Mouse (Mus musculus) kidney, embryonic 16.5 days (tissue): ENCODE results near the gene Psmb1. TPM values are rescaled to one million over a fixed set of nuclear protein-coding genes. Genes with fewer than 3 reads are reported as not detected.

Source experiments
- ATAC-seq: fragments of 200-750 bp; cut with Nextera tagmentation; 2 replicates; pipeline ENCODE4 v1.8.0; 2017; ENCODE audit warnings: moderate TSS enrichment; ENCODE audit not compliant: low FRiP score, low TSS enrichment
- H3K27ac ChIP-seq: fragments of 300-500 bp; sonication (generic); 2 replicates; pipeline ENCODE4 v1.5.1; 2014; ENCODE audit warnings: low read length
- H3K27me3 ChIP-seq: fragments of 300-500 bp; sonication (generic); 2 replicates; pipeline ENCODE4 v1.6.1; 2014; ENCODE audit warnings: low read length, control low read depth, mixed read lengths; ENCODE audit not compliant: insufficient read depth
- H3K36me3 ChIP-seq: fragments of 300-500 bp; sonication (generic); 2 replicates; pipeline ENCODE4 v1.6.1; 2014; ENCODE audit warnings: low read length, control low read depth, mixed read lengths; ENCODE audit not compliant: insufficient read depth
- H3K4me1 ChIP-seq: fragments of 300-500 bp; sonication (generic); 2 replicates; pipeline ENCODE4 v1.6.1; 2014; ENCODE audit warnings: low read length, control low read depth, mixed read lengths; ENCODE audit not compliant: insufficient read depth
- H3K4me2 ChIP-seq: fragments of 300-500 bp; sonication (generic); replicated peaks from 2 replicates; pipeline ENCODE4 v1.6.1; 2014; ENCODE audit warnings: low read depth, low read length
- H3K4me3 ChIP-seq: fragments of 300-500 bp; sonication (generic); 2 replicates; pipeline ENCODE4 v1.5.1; 2014; ENCODE audit warnings: mild to moderate bottlenecking, low read length
- H3K9ac ChIP-seq: fragments of 300-500 bp; sonication (generic); replicated peaks from 2 replicates; pipeline ENCODE4 v1.6.1; 2014; ENCODE audit warnings: low read length
- H3K9me3 ChIP-seq: fragments of 300-500 bp; sonication (generic); 2 replicates; pipeline ENCODE4 v1.6.1; 2016; ENCODE audit warnings: low read length, control low read depth
- WGBS: fragments of 180-500 bp; shearing (Covaris S2); extraction: QIAGEN DNeasy Blood & Tissue Kit; methylation state at CpG from one replicate; pipeline ENCODE4 v1.1.7; 2014; 5-methylcytosine and 5-hydroxymethylcytosine counted together
- polyA plus RNA-seq: library from polyadenylated mRNA; unstranded; fragments of >200 nt; fragmentation: Nextera tagmentation; extraction: Ambion mirVana; gene quantifications from 2 replicates; pipeline ENCODE4 v1.2.1, GENCODE M21; 2015

The Psmb1 gene
- polyA plus RNA-seq, 1 experiment from 2014 or later, result 270 TPM

DNA sequence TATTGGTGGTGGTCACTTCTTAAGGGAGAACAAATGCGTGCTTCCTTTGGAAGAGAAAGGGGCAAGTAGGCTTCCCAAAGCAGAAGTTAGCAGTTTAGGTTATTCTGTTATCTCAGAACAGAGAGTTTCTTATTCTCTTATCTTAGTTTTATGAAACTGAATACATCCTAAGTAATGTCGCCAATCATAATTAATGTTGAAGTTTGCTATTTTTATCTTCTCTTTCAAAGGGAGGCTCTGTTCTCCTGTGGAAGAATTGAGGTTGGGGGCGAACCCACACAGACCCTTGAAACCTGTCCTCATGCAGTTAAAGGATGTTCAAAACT is 28.2 kb upstream of the Psmb1 start:
- peak overlapping the region; percentile 80; the same call in 1 of the 2 replicates for H3K27ac ChIP-seq

DNA sequence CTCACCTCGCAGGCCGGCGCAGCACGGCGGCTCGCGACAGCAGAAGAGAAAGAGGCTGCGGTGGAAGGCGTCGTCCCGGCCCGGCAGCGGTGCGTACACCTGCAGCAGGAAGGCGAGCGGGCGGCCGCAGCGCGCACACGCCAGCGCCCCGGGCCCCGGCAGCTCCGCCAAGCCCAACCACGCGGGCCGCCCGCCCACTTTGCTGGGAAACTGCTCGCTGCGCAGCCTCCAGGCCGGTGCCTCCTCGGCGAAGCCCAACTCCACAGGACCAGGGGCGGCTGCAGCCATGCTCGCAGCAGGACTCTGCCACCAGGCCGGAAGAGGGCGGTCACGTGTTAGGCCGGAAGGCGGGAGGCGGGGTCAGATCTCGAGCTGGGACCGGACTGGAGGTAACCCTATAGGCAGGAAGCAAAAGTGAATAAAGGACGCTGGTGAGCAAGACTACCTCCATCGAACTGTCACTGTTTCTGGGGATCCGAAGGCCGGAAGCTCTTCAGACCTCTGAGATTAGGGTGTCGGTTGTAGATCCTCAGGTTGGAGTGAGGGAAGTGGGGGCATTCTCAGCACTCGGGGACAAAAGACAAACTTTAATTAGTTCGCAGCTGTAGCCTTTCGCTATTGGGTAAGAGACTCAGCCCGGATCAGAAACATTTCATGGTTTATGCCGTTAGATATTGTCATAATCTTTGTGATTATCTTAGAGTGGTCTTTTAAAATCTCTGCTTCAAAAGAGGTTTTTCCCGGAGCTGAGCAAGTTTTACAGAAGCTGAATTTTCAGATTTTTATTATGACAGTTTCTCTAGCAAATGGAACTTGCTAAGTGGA is 27.6 kb upstream of the Psmb1 start, which contains the start of gene Pdcd2:
Gene Pdcd2 (minus strand): TSS at position 316 of the 825 bp plus-strand sequence.
- Histone ChIP-seq H3K4me1 (peaks cover 7% of the 10 kb centered on the region; the same call in 1 of the 2 replicates), H3K4me3 (peak within 1 kb of the TSS; percentile 79), H3K4me2 (peak within 1 kb of the TSS; percentile 75), H3K36me3 (peaks cover 18% of the 10 kb centered on the region), H3K27me3 (no peaks in the 10 kb centered on the region), H3K9me3 (no peaks in the 10 kb centered on the region), H3K9ac (peak within 1 kb of the TSS; percentile 84), H3K27ac (peak within 1 kb of the TSS; percentile 80)
- ATAC-seq, result peak; percentile 100
- WGBS, result 1% methylated on average over 52 of the region's 55 CpGs

More for the DNA sequence above, 28.2 kb upstream of the Psmb1 start:
- H3K4me1 ChIP-seq, result peaks cover 7% of the 10 kb centered on the region; the same call in 1 of the 2 replicates
- no peak for ATAC-seq
- H3K4me2 ChIP-seq, result peak overlapping the region; percentile 75
- 59% methylated on average over 3 of the region's 3 CpGs for WGBS
- no peaks in the 10 kb centered on the region for H3K9me3 ChIP-seq
- H3K27me3 ChIP-seq, result no peaks in the 10 kb centered on the region
- H3K36me3 ChIP-seq, result peaks cover 15% of the 10 kb centered on the region
- peak overlapping the region; percentile 84 for H3K9ac ChIP-seq
- H3K4me3 ChIP-seq, result peak overlapping the region; percentile 79

DNA sequence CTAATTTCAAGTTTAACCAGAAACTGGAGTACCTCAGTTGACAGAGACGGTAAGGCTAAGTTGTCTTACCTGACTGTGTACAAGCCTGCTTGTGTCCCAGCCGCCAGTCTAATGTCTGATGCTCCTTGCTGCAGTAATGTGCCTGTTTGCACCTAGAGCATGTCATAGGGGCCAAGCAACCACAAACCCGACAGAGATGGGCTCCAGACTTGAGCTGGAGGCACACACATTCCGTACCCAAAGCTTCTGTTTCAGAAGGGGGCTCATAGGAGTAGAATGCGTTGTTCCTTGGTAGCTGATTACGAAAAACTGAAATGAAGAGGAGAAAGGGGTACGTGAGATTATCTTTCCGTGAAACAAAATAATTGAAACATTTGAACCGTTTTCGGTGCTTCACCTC is 26.8 kb upstream of the Psmb1 start:
- 13% methylated on average over 10 of the region's 10 CpGs for WGBS
- no peak for ATAC-seq
- no peaks in the 10 kb centered on the region for H3K27me3 ChIP-seq
- no peaks in the 10 kb centered on the region for H3K9me3 ChIP-seq
- peak overlapping the region; percentile 75 for H3K4me2 ChIP-seq
- H3K36me3 ChIP-seq, result peaks cover 25% of the 10 kb centered on the region
- peaks cover 7% of the 10 kb centered on the region; the same call in 1 of the 2 replicates for H3K4me1 ChIP-seq
- H3K9ac ChIP-seq, result peak overlapping the region; percentile 84
- H3K4me3 ChIP-seq, result peak overlapping the region; percentile 79
- H3K27ac ChIP-seq, result no peak overlapping the region; the same call in 1 of the 2 replicates

DNA sequence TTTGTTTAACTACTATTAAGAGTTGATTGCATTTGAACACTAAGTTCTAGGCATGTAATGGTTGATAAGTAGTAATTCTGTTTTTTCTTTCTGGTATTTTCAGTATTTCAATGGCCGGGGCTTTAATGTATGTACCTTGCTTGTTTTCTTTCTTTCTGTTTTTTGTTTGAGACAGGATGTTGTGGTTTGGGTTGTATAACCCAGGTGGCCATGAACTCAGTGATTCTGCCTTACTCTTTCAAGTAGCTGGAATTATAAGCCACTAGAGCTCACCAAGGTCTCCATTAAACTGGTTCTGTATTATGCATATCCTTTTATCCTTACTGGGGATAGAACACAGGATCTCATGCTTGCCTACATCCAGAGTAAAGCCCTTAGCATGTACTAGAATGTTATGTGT is 19.2 kb upstream of the Psmb1 start:
- H3K9me3 ChIP-seq, result no peaks in the 10 kb centered on the region
- H3K9ac ChIP-seq, result no peak overlapping the region
- peaks cover 68% of the 10 kb centered on the region for H3K36me3 ChIP-seq
- 93% methylated on average over 1 of the region's 1 CpGs for WGBS
- no peak overlapping the region for H3K4me3 ChIP-seq
- no peak overlapping the region for H3K4me2 ChIP-seq
- H3K27ac ChIP-seq, result no peak overlapping the region
- H3K27me3 ChIP-seq, result no peaks in the 10 kb centered on the region
- ATAC-seq, result no peak
- H3K4me1 ChIP-seq, result no peaks in the 10 kb centered on the region

DNA sequence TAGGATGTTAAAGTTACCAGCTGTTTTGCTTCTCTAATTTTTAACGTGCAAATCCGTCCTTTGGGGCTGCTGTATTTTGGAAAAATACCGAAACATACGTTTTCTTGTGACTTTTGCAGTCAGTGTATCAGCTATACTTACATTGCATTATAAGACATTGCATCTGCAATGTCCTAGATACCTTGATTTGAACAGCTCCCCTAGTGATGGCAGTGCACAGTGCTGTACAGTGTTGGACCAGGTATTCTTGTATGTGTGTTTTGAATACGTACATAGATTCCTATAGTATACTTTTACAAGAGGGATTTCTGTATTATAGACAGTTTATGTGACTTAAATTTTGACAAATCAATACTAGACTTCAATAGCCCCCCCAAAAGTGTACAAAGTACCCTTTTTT is 18.6 kb upstream of the Psmb1 start:
- H3K27ac ChIP-seq, result no peak overlapping the region

DNA sequence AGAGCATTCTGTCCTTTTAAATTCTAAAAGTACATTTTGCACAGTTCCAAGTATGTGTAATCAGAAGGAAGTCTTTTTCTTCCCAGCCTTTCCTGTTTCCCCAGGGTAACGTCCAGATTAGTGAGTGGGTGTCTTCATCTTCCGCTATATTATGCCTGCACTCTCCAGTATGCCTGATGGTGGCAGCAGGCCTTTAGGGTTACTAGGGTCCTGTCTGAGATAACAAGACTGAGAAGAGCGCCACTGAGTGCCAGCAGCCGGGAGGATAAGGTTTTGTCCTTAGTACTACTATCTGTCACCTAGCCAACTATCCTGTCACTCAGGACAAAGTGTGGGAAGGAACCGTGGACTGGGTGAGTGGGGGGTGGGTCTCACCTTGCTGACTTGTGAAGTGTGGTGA is 18.2 kb upstream of the Psmb1 start:
- Histone ChIP-seq H3K36me3 (peaks cover 74% of the 10 kb centered on the region), H3K27me3 (no peaks in the 10 kb centered on the region), H3K9me3 (no peaks in the 10 kb centered on the region), H3K4me3 (no peak overlapping the region), H3K4me2 (no peak overlapping the region), H3K4me1 (no peaks in the 10 kb centered on the region), H3K27ac (no peak overlapping the region), H3K9ac (no peak overlapping the region)
- no peak for ATAC-seq
- 68% methylated on average over 5 of the region's 5 CpGs for WGBS

More for the DNA sequence above, 18.6 kb upstream of the Psmb1 start:
- no peaks in the 10 kb centered on the region for H3K4me1 ChIP-seq
- no peak overlapping the region for H3K4me2 ChIP-seq
- ATAC-seq, result no peak
- WGBS, result 92% methylated on average over 5 of the region's 5 CpGs
- no peaks in the 10 kb centered on the region for H3K27me3 ChIP-seq
- H3K36me3 ChIP-seq, result peaks cover 74% of the 10 kb centered on the region
- H3K9ac ChIP-seq, result no peak overlapping the region
- H3K4me3 ChIP-seq, result no peak overlapping the region
- H3K9me3 ChIP-seq, result no peaks in the 10 kb centered on the region

DNA sequence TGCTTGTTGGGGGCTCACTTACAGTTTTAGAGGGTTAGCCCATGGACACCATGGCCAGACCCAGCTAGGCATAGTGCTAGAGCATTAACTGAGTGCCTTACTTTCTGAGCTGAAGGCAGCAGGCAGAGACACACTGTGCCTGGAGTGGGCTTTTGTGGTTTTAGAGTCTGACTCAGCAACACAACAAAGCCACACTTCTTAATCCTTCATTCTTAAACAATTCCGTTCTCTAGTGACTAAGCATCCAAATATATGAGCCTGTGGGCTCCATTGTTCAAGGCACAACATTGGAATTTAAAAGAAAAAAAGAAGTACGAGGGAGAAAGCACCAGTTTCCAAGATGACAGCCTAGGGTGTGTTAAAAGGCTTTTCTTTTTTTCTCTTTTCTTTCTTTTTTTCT is 11.1 kb upstream of the Psmb1 start:
- H3K4me2 ChIP-seq, result no peak overlapping the region
- H3K9me3 ChIP-seq, result peaks cover 3% of the 10 kb centered on the region; the same call in 1 of the 2 replicates
- no peaks in the 10 kb centered on the region for H3K27me3 ChIP-seq
- ATAC-seq, result no peak
- H3K36me3 ChIP-seq, result peaks cover 85% of the 10 kb centered on the region
- H3K4me3 ChIP-seq, result no peak overlapping the region
- no peak overlapping the region for H3K27ac ChIP-seq
- H3K4me1 ChIP-seq, result no peaks in the 10 kb centered on the region
- 82% methylated on average over 2 of the region's 2 CpGs for WGBS
- no peak overlapping the region for H3K9ac ChIP-seq

DNA sequence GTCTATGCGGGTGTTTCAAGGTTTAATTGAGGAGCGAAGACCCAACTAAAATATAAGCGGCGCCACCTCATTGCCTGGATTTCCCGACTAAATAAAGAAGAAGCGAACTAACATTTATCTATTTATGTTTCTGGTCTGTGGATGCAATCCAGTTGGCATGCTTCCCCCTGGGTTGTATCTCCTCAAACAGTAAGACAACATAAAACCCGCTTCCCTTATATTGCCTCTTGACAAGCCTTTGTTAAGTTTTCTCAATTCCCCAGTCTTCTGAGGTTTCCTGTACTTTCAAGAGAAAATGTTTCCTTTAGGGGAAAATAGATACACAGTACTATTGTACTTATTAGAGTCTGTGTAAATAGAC is 818 bp downstream of the Psmb1 start:
- ATAC-seq, result no peak
- 43% methylated on average over 7 of the region's 7 CpGs for WGBS

DNA sequence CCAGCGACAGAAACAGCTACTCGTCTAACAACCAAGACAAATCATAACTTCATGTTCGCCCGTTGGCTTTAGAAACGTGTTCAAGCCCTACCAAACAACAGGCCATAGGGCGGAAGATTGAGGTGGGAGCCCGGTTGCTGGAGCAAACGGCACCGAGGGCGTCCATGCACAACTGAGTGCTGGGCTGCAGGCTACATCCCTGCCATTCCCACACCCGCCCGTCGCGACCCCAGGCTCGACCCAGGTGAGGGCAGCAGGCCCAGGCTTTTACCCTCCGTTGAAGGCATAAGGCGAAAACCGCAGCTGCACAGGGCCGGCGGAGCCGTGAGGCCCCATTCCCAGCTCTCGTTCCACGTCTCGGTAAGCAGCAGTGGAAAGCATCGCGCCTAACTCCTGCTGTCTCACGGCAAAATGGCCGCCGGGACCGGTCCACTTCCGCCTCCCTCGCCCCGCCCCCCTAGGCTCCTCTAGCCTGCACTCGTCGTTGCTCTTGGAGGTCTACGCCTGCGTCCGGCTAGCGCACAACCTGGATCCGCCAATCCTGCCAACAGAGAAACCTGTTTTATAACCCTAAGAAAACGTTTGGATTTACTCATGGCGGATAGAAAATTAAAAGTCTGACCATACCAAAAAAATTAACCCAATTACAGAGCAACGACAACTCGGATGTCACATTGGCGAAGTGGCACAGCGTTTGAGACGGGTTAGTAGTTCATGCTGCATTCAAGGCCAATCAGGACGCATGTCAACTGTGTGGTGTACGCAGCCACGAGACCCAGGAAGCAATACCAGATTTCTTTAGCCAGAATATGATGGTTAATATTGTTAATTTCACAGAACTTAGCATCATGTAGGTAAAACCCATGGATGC is 1.4 kb downstream of the Psmb1 start:
- Histone ChIP-seq H3K36me3 (peaks cover 12% of the 10 kb centered on the region), H3K4me1 (peaks cover 30% of the 10 kb centered on the region), H3K9me3 (no peaks in the 10 kb centered on the region), H3K9ac (peak overlapping the region; percentile 95), H3K27ac (peak overlapping the region; percentile 97), H3K4me3 (peak overlapping the region; percentile 82), H3K27me3 (no peaks in the 10 kb centered on the region), H3K4me2 (peak overlapping the region; percentile 94)
- under 1% methylated on average over 50 of the region's 50 CpGs for WGBS
- peak; percentile 96 for ATAC-seq

More for the DNA sequence above, 818 bp downstream of the Psmb1 start:
- Histone ChIP-seq H3K4me3 (peak overlapping the region; percentile 96), H3K4me2 (peak overlapping the region; percentile 94), H3K9me3 (no peaks in the 10 kb centered on the region), H3K27me3 (no peaks in the 10 kb centered on the region), H3K9ac (peak overlapping the region; percentile 95), H3K4me1 (peaks cover 30% of the 10 kb centered on the region), H3K36me3 (peaks cover 8% of the 10 kb centered on the region), H3K27ac (peak overlapping the region; percentile 97)
